7 mouse cellular contexts compared by ENCODE assay signal in the genomic region with DNA sequence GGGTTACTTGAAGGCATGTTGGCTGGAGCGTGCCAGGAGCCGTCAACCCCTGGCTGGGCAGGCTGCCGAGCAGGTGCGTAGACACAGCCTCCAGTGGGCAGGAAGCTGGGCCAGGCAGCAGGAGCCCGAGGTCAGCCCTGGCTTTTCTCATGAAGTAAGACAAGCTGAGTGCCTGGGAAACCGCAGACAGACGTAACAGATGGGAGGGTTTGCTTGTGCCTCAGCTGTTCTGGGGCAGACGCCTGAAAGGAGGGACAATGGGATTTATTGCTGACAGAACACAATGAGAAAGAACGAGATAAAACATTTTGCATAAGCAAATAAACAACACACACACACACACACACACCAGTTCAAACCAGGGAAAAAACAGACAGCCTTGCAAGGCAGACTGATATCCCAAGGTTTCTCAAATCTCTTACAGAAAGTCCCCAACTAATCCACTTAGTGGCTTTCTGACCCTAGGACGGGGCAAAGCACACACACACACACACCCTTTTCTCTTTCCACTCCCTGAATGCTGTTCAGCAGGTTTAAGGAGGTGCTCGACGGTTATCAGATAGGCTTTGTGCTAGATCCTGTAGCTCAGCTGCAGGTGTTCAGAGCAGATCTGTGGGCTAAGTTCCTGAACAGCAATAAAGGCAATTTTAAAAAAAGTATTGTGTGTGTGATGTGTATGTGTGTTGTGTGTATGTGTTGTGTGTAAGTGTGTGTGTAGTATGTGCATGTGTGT. TPM values are rescaled to one million over a fixed set of nuclear protein-coding genes. Genes with fewer than 3 reads are reported as not detected.
A peak's percentile ranks its signal among the peaks of the same experiment; 100 is the strongest.
DNase-seq lines count a peak whose midpoint lies in the region; ATAC-seq and TF ChIP-seq lines count a peak whose summit lies in the region.

No protein-coding gene starts in this region.

- WGBS in bone marrow, adult 2 months: 6% methylated on average over 12 of the region's 12 CpGs
- 21% methylated on average over 12 of the region's 12 CpGs for WGBS in hindbrain, embryonic 14.5 days
- 10% methylated on average over 12 of the region's 12 CpGs for WGBS in stomach, embryonic 16.5 days

- H3K9me3 ChIP-seq in hindbrain, embryonic 14.5 days (ENCODE audit: control insufficient read depth, low read length): no peaks in the 10 kb centered on the region
- H3K9me3 ChIP-seq in stomach, embryonic 16.5 days (replicated peaks; ENCODE audit: control insufficient read depth, low read length): no peaks in the 10 kb centered on the region

- no peak for TF ChIP-seq CTCF in bone marrow, adult 2 months (IDR thresholded peaks at IDR 0.05; ENCODE audit: control insufficient read depth, insufficient read depth, low read length)
- TF ChIP-seq CTCF in gastrocnemius, adult 2 months (IDR thresholded peaks at IDR 0.05): no peak

- intact Hi-C loops in gastrocnemius, adult 2 months (cut with DNase I): no loop called here

- H3K4me1 ChIP-seq in bone marrow, adult 2 months (ENCODE audit: control insufficient read depth, insufficient read depth, low read length): peaks cover 4% of the 10 kb centered on the region; the same call in 1 of the 2 replicates
- no peaks in the 10 kb centered on the region for H3K4me1 ChIP-seq in hindbrain, embryonic 14.5 days (replicated peaks; ENCODE audit: control insufficient read depth, insufficient read depth, low read length)
- H3K4me1 ChIP-seq in stomach, embryonic 16.5 days (ENCODE audit: control insufficient read depth, insufficient read depth, low read length): peaks cover 12% of the 10 kb centered on the region

- no peak for ATAC-seq in hindbrain, embryonic 14.5 days (ENCODE audit: low FRiP score)
- ATAC-seq in megakaryocyte, adult 5-6 weeks (ENCODE audit: poor library complexity, severe bottlenecking): peak; percentile 66
- peak; percentile 90 for ATAC-seq in stomach, embryonic 16.5 days (ENCODE audit: insufficient read depth, low FRiP score)

- no peak overlapping the region for H3K4me3 ChIP-seq in bone marrow, adult 2 months (replicated peaks; ENCODE audit: control insufficient read depth, low read depth, low read length)
- no peak overlapping the region for H3K4me3 ChIP-seq in hindbrain, embryonic 14.5 days (replicated peaks; ENCODE audit: low read length)
- H3K4me3 ChIP-seq in stomach, embryonic 16.5 days (replicated peaks; ENCODE audit: low read length): no peak overlapping the region
- H3K4me3 ChIP-seq in gastrocnemius, adult 2 months: no peak overlapping the region

- peak overlapping the region; percentile 24; the same call in 1 of the 2 replicates for H3K27ac ChIP-seq in bone marrow, adult 2 months (ENCODE audit: control insufficient read depth, insufficient read depth, low read depth, low read length, poor library complexity)
- peak overlapping the region; percentile 29 for H3K27ac ChIP-seq in hindbrain, embryonic 14.5 days
- H3K27ac ChIP-seq in stomach, embryonic 16.5 days (ENCODE audit: low read length): peak overlapping the region; percentile 90
- H3K27ac ChIP-seq in gastrocnemius, adult 2 months: no peak overlapping the region

- DNase-seq in CD4-positive helper T cell, adult 2 months (ENCODE audit: low read depth, low spot score): peak; percentile 29
- peak; percentile 52 for DNase-seq in hindbrain, embryonic 14.5 days (ENCODE audit: low spot score)
- DNase-seq in gastrocnemius, adult 2 months: no peak
- DNase-seq in urinary bladder, postnatal 4 days (ENCODE audit: low spot score in 2 of 2): no peak

- no peak for TF ChIP-seq POLR2A in bone marrow, adult 2 months (IDR thresholded peaks at IDR 0.05; ENCODE audit: borderline replicate concordance, control insufficient read depth, low read depth, low read length)

- H3K9ac ChIP-seq in hindbrain, embryonic 14.5 days: no peak overlapping the region
- 0 out of 2 replicates have a peak overlapping the region, but pooled peaks have one; percentile 36 for H3K9ac ChIP-seq in stomach, embryonic 16.5 days (ENCODE audit: low read length)

- H3K27me3 ChIP-seq in hindbrain, embryonic 14.5 days (ENCODE audit: control insufficient read depth, insufficient read depth, low read length): no peaks in the 10 kb centered on the region
- no peaks in the 10 kb centered on the region for H3K27me3 ChIP-seq in stomach, embryonic 16.5 days (ENCODE audit: control insufficient read depth, insufficient read depth, low read length)

- no peaks in the 10 kb centered on the region for H3K36me3 ChIP-seq in hindbrain, embryonic 14.5 days (replicated peaks; ENCODE audit: control insufficient read depth, insufficient read depth)
- no peaks in the 10 kb centered on the region for H3K36me3 ChIP-seq in stomach, embryonic 16.5 days (ENCODE audit: control insufficient read depth, insufficient read depth, low read length)

- H3K4me2 ChIP-seq in hindbrain, embryonic 14.5 days (replicated peaks): no peak overlapping the region
- peak overlapping the region; percentile 5; the same call in 1 of the 2 replicates for H3K4me2 ChIP-seq in stomach, embryonic 16.5 days (ENCODE audit: low read depth, low read length)

RNA-seq across cellular contexts. Expression of gene Engase, which starts 6.2 kb away (rescaled TPM):
- polyA plus RNA-seq in bone marrow, adult 2 months (2011; ENCODE audit: insufficient read depth, insufficient read length, low replicate concordance, missing spikeins): 7.4 and 15.0 TPM in 2 replicates
- 5.0 and 7.4 TPM in 2 replicates for polyA plus RNA-seq in hindbrain, embryonic 14.5 days (2014; fragmentation: Nextera tagmentation; extraction: Ambion mirVana)
- total RNA-seq in megakaryocyte, adult 5-6 weeks (2015): 1.3 TPM in 2 replicates
- 3.7 and 5.5 TPM in 2 replicates for total RNA-seq in megakaryocyte, adult 5-6 weeks (2017)
- 10.0 and 11.3 TPM in 2 replicates for polyA plus RNA-seq in stomach, embryonic 16.5 days (2015; fragmentation: Nextera tagmentation; extraction: Ambion mirVana)
- 1 to 10 TPM; 4.3 to 6.2 TPM for total RNA-seq in gastrocnemius, adult 2 months (2021)

RNA-seq across cellular contexts. Expression of gene C1qtnf1, which starts 42.4 kb away (rescaled TPM):
- 1.5 and 1.8 TPM in 2 replicates for polyA plus RNA-seq in bone marrow, adult 2 months (2011; ENCODE audit: insufficient read depth, insufficient read length, low replicate concordance, missing spikeins)
- polyA plus RNA-seq in hindbrain, embryonic 14.5 days (2014; fragmentation: Nextera tagmentation; extraction: Ambion mirVana): 5.0 and 5.2 TPM in 2 replicates
- total RNA-seq in megakaryocyte, adult 5-6 weeks (2015): not detected in 2 replicates
- not detected in 2 replicates for total RNA-seq in megakaryocyte, adult 5-6 weeks (2017)
- polyA plus RNA-seq in stomach, embryonic 16.5 days (2015; fragmentation: Nextera tagmentation; extraction: Ambion mirVana): 9.5 and 10.4 TPM in 2 replicates
- 10 to 100 TPM in 1 of 2 experiments, 1 to 10 TPM in 1; 7.9 to 12.6 TPM for total RNA-seq in gastrocnemius, adult 2 months (2021)

RNA-seq across cellular contexts. Expression of gene Cant1, which starts 51.5 kb away (rescaled TPM):
- 8.3 and 14.6 TPM in 2 replicates for polyA plus RNA-seq in bone marrow, adult 2 months (2011; ENCODE audit: insufficient read depth, insufficient read length, low replicate concordance, missing spikeins)
- 25.4 and 26.9 TPM in 2 replicates for polyA plus RNA-seq in hindbrain, embryonic 14.5 days (2014; fragmentation: Nextera tagmentation; extraction: Ambion mirVana)
- total RNA-seq in megakaryocyte, adult 5-6 weeks (2015): 18.9 and 19.2 TPM in 2 replicates
- 16.9 and 19.0 TPM in 2 replicates for total RNA-seq in megakaryocyte, adult 5-6 weeks (2017)
- polyA plus RNA-seq in stomach, embryonic 16.5 days (2015; fragmentation: Nextera tagmentation; extraction: Ambion mirVana): 22.5 and 24.3 TPM in 2 replicates
- 10 to 100 TPM; 10.7 to 11.6 TPM for total RNA-seq in gastrocnemius, adult 2 months (2021)

Comparison
In these comparisons a context has a peak if more than half of its experiments do, and no peak if none do; other contexts are left out.
1. DNase-seq: peak in CD4-positive helper T cell, adult 2 months (single experiment) and hindbrain, embryonic 14.5 days (single experiment); none in gastrocnemius, adult 2 months (single experiment) and urinary bladder, postnatal 4 days (0 of 2).